Mouse (Mus musculus) small intestine, adult 2 months (tissue): ENCODE results near the gene Pias1.

ENCODE experiments used
- CTCF ChIP-seq: fragments of 200-500 bp; IDR thresholded peaks from 2 replicates; pipeline ENCODE4 v1.5.1; 2012; ENCODE audit warnings: low read depth, mild to moderate bottlenecking, control low read depth, inconsistent platforms, low read length, moderate library complexity, mixed read lengths; ENCODE audit not compliant: insufficient replicate concordance, insufficient read length; ENCODE audit errors: extremely low read depth
- POLR2A ChIP-seq: fragments of 200-500 bp; IDR thresholded peaks from 2 replicates; pipeline ENCODE4 v1.6.1; 2012; ENCODE audit warnings: low read depth, mild to moderate bottlenecking, control low read depth, inconsistent platforms, low read length, moderate library complexity

DNA sequence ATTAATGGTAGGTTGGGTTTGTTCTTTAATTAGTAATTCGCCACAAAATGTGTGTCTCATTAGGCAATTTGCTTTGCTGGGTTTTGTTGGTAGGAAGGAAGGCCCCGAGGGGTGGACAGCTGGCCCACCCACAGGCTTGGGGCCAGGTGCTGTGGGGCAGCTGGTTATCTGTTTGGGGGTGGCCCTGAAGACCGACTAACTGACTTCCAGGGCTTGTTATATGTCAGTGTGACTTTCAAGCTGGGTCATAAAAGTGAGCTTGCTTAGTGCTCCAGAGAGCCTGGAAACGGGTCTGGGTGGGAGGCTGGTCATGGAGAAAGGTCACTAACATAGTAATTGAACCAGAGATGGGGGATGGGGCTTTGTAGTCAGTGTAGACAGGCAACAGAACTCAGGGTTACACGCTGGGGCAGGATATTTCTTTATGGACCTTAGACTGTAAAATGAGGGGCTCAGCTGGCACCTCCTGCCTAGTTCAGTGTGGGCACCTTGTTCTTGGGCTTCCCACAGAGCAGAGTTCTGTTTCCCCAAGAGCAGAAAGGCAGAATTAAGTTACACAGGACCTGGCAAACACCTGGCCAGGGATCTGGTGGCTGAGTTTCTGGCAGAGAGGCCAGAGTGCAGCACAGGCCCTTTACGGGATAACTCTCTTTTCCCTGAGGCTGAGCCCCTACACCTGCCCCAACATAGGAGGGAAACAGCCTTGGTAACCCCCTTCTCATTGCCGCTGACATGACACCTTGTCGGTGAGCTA lies 129.3 kb downstream of the Pias1 start:
- TF ChIP-seq CTCF = no peak
- no peak for TF ChIP-seq POLR2A
